18 mouse cellular contexts compared by ENCODE assay signal in genomic region chr8:120620441-120620840, GRCm38 (mm10). TPM values are rescaled to one million over a fixed set of nuclear protein-coding genes. Genes with fewer than 3 reads are reported as not detected.
A peak's percentile ranks its signal among the peaks of the same experiment; 100 is the strongest.
DNase-seq lines count a peak whose midpoint lies in the region; ATAC-seq lines count a peak whose summit lies in the region.
"Had no signal": no experiment of that assay in that cellular context is flagged by ENCODE, and none has a peak within 500 bp of the region (broad histone marks: within the 10 kb centered on the region; RNA-seq: fewer than 3 reads in every experiment).

No protein-coding gene starts in this region.

- H3K36me3 ChIP-seq in hindbrain, embryonic 10.5 days, result no peaks in the 10 kb centered on the region
- H3K36me3 ChIP-seq in hindbrain, embryonic 11.5 days (ENCODE audit: control insufficient read depth, insufficient read depth, low read length), result no peaks in the 10 kb centered on the region
- no peaks in the 10 kb centered on the region for H3K36me3 ChIP-seq in neural tube, embryonic 11.5 days (ENCODE audit: control insufficient read depth, insufficient read depth, low read length)
- no peaks in the 10 kb centered on the region for H3K36me3 ChIP-seq in neural tube, embryonic 15.5 days
- no peaks in the 10 kb centered on the region for H3K36me3 ChIP-seq in limb, embryonic 11.5 days (ENCODE audit: control insufficient read depth, insufficient read depth, low read length)
- H3K36me3 ChIP-seq: embryonic facial prominence, embryonic 15.5 days; heart, embryonic 13.5 days; stomach, embryonic 15.5 days had no signal

- no peak overlapping the region for H3K9ac ChIP-seq in hindbrain, embryonic 11.5 days (ENCODE audit: low read depth, low read length)
- peak overlapping the region; percentile 26; the same call in 1 of the 2 replicates for H3K9ac ChIP-seq in neural tube, embryonic 11.5 days (ENCODE audit: low read length)
- H3K9ac ChIP-seq in neural tube, embryonic 15.5 days (replicated peaks), result no peak overlapping the region
- peak overlapping the region; percentile 17; the same call in 1 of the 2 replicates for H3K9ac ChIP-seq in limb, embryonic 11.5 days (ENCODE audit: low read length)
- H3K9ac ChIP-seq: embryonic facial prominence, embryonic 15.5 days; forebrain, embryonic 13.5 days; hindbrain, embryonic 14.5 days; stomach, embryonic 15.5 days had no signal

- ATAC-seq in hindbrain, embryonic 11.5 days (ENCODE audit: low FRiP score), result no peak
- ATAC-seq in neural tube, embryonic 11.5 days (ENCODE audit: insufficient read depth, low FRiP score, low TSS enrichment), result no peak
- no peak for ATAC-seq in neural tube, embryonic 15.5 days (ENCODE audit: low FRiP score)
- ATAC-seq in limb, embryonic 11.5 days (ENCODE audit: insufficient number of reproducible peaks, low FRiP score, low TSS enrichment, low read depth), result no peak
- no peak for ATAC-seq in CD4-positive, CD25-positive, alpha-beta regulatory T cell, adult 4 months
- ATAC-seq: forebrain, embryonic 13.5 days had no signal

- no peak overlapping the region for H3K4me3 ChIP-seq in hindbrain, embryonic 10.5 days
- no peak overlapping the region for H3K4me3 ChIP-seq in hindbrain, embryonic 11.5 days (ENCODE audit: low read depth, low read length)
- no peak overlapping the region for H3K4me3 ChIP-seq in neural tube, embryonic 11.5 days (ENCODE audit: low read depth, low read length)
- no peak overlapping the region for H3K4me3 ChIP-seq in neural tube, embryonic 15.5 days (replicated peaks)
- H3K4me3 ChIP-seq in limb, embryonic 11.5 days (ENCODE audit: low read depth, low read length), result no peak overlapping the region
- H3K4me3 ChIP-seq: embryonic facial prominence, embryonic 15.5 days; forebrain, embryonic 13.5 days; heart, embryonic 13.5 days; stomach, embryonic 15.5 days had no signal

- no peak overlapping the region for H3K4me2 ChIP-seq in hindbrain, embryonic 11.5 days (replicated peaks; ENCODE audit: low read depth, low read length)
- H3K4me2 ChIP-seq in neural tube, embryonic 11.5 days (ENCODE audit: low read depth), result no peak overlapping the region
- H3K4me2 ChIP-seq in neural tube, embryonic 15.5 days, result no peak overlapping the region
- H3K4me2 ChIP-seq in limb, embryonic 11.5 days (ENCODE audit: low read depth, severe bottlenecking), result no peak overlapping the region
- H3K4me2 ChIP-seq: embryonic facial prominence, embryonic 15.5 days; forebrain, embryonic 13.5 days; heart, embryonic 13.5 days; hindbrain, embryonic 14.5 days; stomach, embryonic 15.5 days had no signal

- peak overlapping the region; percentile 46; the same call in 1 of the 2 replicates for H3K27ac ChIP-seq in hindbrain, embryonic 10.5 days
- H3K27ac ChIP-seq in hindbrain, embryonic 11.5 days (ENCODE audit: low read depth, low read length), result no peak overlapping the region
- no peak overlapping the region for H3K27ac ChIP-seq in neural tube, embryonic 11.5 days (ENCODE audit: low read depth, low read length)
- H3K27ac ChIP-seq in neural tube, embryonic 15.5 days (replicated peaks), result no peak overlapping the region
- H3K27ac ChIP-seq in limb, embryonic 11.5 days (replicated peaks; ENCODE audit: low read depth, low read length), result 0 out of 2 replicates have a peak overlapping the region, but pooled peaks have one; percentile 30
- H3K27ac ChIP-seq: forebrain, embryonic 13.5 days; heart, embryonic 13.5 days; hindbrain, embryonic 14.5 days; stomach, embryonic 15.5 days had no signal

- no peaks in the 10 kb centered on the region for H3K9me3 ChIP-seq in hindbrain, embryonic 10.5 days
- no peaks in the 10 kb centered on the region for H3K9me3 ChIP-seq in hindbrain, embryonic 11.5 days (ENCODE audit: control insufficient read depth, low read length)
- no peaks in the 10 kb centered on the region for H3K9me3 ChIP-seq in neural tube, embryonic 11.5 days (ENCODE audit: control insufficient read depth, low read length)
- no peaks in the 10 kb centered on the region for H3K9me3 ChIP-seq in neural tube, embryonic 15.5 days (replicated peaks)
- H3K9me3 ChIP-seq in limb, embryonic 11.5 days (ENCODE audit: control insufficient read depth, low read length), result no peaks in the 10 kb centered on the region
- H3K9me3 ChIP-seq: embryonic facial prominence, embryonic 15.5 days; forebrain, embryonic 13.5 days; heart, embryonic 13.5 days; stomach, embryonic 15.5 days had no signal

- no peak for DNase-seq in hindbrain, embryonic 10.5 days (ENCODE audit: low spot score)
- DNase-seq in hindbrain, embryonic 11.5 days (ENCODE audit: low spot score), result no peak
- DNase-seq in neural tube, embryonic 11.5 days (ENCODE audit: low spot score), result no peak
- DNase-seq in limb, embryonic 11.5 days (ENCODE audit: low spot score), result no peak
- no peak for DNase-seq in adrenal gland, adult 2 months
- DNase-seq in adrenal gland, postnatal 36 days, result no peak
- DNase-seq: adrenal gland, adult 8-10 months; cerebellum, postnatal 25 days; kidney, adult 11 months; kidney, postnatal 4 days had no signal

- peaks cover 69% of the 10 kb centered on the region for H3K4me1 ChIP-seq in hindbrain, embryonic 10.5 days (replicated peaks)
- H3K4me1 ChIP-seq in hindbrain, embryonic 11.5 days (replicated peaks; ENCODE audit: control insufficient read depth, insufficient read depth, low read length), result peaks cover 15% of the 10 kb centered on the region
- peaks cover 4% of the 10 kb centered on the region; the same call in 1 of the 2 replicates for H3K4me1 ChIP-seq in neural tube, embryonic 11.5 days (ENCODE audit: control insufficient read depth, insufficient read depth, low read length)
- H3K4me1 ChIP-seq in neural tube, embryonic 15.5 days, result peaks cover 29% of the 10 kb centered on the region
- peaks cover 3% of the 10 kb centered on the region; the same call in 1 of the 2 replicates for H3K4me1 ChIP-seq in limb, embryonic 11.5 days (ENCODE audit: control insufficient read depth, insufficient read depth, low read length)

- no peaks in the 10 kb centered on the region for H3K27me3 ChIP-seq in hindbrain, embryonic 10.5 days (ENCODE audit: insufficient read depth, poor library complexity, severe bottlenecking)
- H3K27me3 ChIP-seq in hindbrain, embryonic 11.5 days (ENCODE audit: control insufficient read depth, insufficient read depth, low read length), result no peaks in the 10 kb centered on the region
- H3K27me3 ChIP-seq in neural tube, embryonic 11.5 days (ENCODE audit: control insufficient read depth, insufficient read depth, low read length), result no peaks in the 10 kb centered on the region
- H3K27me3 ChIP-seq in neural tube, embryonic 15.5 days (replicated peaks), result no peaks in the 10 kb centered on the region
- H3K27me3 ChIP-seq in limb, embryonic 11.5 days (ENCODE audit: control insufficient read depth, insufficient read depth, low read length), result no peaks in the 10 kb centered on the region
- H3K27me3 ChIP-seq: embryonic facial prominence, embryonic 15.5 days; forebrain, embryonic 13.5 days; heart, embryonic 13.5 days; stomach, embryonic 15.5 days had no signal

- 48% methylated on average over 7 of the region's 7 CpGs for WGBS in hindbrain, embryonic 10.5 days
- 53% methylated on average over 7 of the region's 7 CpGs for WGBS in hindbrain, embryonic 11.5 days
- 66% methylated on average over 7 of the region's 7 CpGs for WGBS in neural tube, embryonic 11.5 days
- 59% methylated on average over 7 of the region's 7 CpGs for WGBS in neural tube, embryonic 15.5 days
- 49% methylated on average over 7 of the region's 7 CpGs for WGBS in limb, embryonic 11.5 days

RNA-seq across cellular contexts. Expression of gene 1190005I06Rik, which starts 27.0 kb away (rescaled TPM):
- polyA plus RNA-seq in hindbrain, embryonic 10.5 days (2016; fragmentation: Nextera tagmentation; extraction: Ambion mirVana), result 2.8 and 4.7 TPM in 2 replicates
- 2.4 and 3.7 TPM in 2 replicates for polyA plus RNA-seq in hindbrain, embryonic 11.5 days (2014; fragmentation: Nextera tagmentation; extraction: Ambion mirVana)
- polyA plus RNA-seq in neural tube, embryonic 11.5 days (2014; fragmentation: Nextera tagmentation; extraction: Ambion mirVana), result 2.5 and 2.6 TPM in 2 replicates
- polyA plus RNA-seq in neural tube, embryonic 15.5 days (2015; fragmentation: Nextera tagmentation; extraction: Ambion mirVana), result 12.8 and 13.5 TPM in 2 replicates
- 4.7 and 6.2 TPM in 2 replicates for polyA plus RNA-seq in limb, embryonic 11.5 days (2014; fragmentation: Nextera tagmentation; extraction: Ambion mirVana)
- 10 to 100 TPM in 1 of 2 experiments, 1 to 10 TPM in 1; 7.2 to 27.6 TPM for total RNA-seq in adrenal gland, adult 2 months (2021)
- 14.9 and 33.6 TPM in 2 replicates for polyA plus RNA-seq in adrenal gland, adult 2 months (2012; rRNA removed)
- total RNA-seq in adrenal gland, postnatal 36 days (2021), result 10 to 100 TPM; 16.7 to 19.7 TPM
- polyA plus RNA-seq in CD4-positive, CD25-positive, alpha-beta regulatory T cell, adult 4 months (2017; shearing (Covaris generic)), result under 1 TPM in 1 of 2 experiments, not detected in 1; 0.39 TPM

RNA-seq across cellular contexts. Expression of gene Gins2, which starts 31.3 kb away (rescaled TPM):
- 138 and 165 TPM in 2 replicates for polyA plus RNA-seq in hindbrain, embryonic 10.5 days (2016; fragmentation: Nextera tagmentation; extraction: Ambion mirVana)
- polyA plus RNA-seq in hindbrain, embryonic 11.5 days (2014; fragmentation: Nextera tagmentation; extraction: Ambion mirVana), result 94.8 and 96.9 TPM in 2 replicates
- 101 and 109 TPM in 2 replicates for polyA plus RNA-seq in neural tube, embryonic 11.5 days (2014; fragmentation: Nextera tagmentation; extraction: Ambion mirVana)
- 15.9 and 38.9 TPM in 2 replicates for polyA plus RNA-seq in neural tube, embryonic 15.5 days (2015; fragmentation: Nextera tagmentation; extraction: Ambion mirVana)
- polyA plus RNA-seq in limb, embryonic 11.5 days (2014; fragmentation: Nextera tagmentation; extraction: Ambion mirVana), result 130 and 132 TPM in 2 replicates
- total RNA-seq in adrenal gland, adult 2 months (2021), result 1 to 10 TPM; 3.8 to 5.7 TPM
- polyA plus RNA-seq in adrenal gland, adult 2 months (2012; rRNA removed), result 7.8 and 8.7 TPM in 2 replicates
- 10 to 100 TPM in 1 of 2 experiments, 1 to 10 TPM in 1; 6.3 to 11.0 TPM for total RNA-seq in adrenal gland, postnatal 36 days (2021)
- 10 to 100 TPM; 14.6 to 20.6 TPM for polyA plus RNA-seq in CD4-positive, CD25-positive, alpha-beta regulatory T cell, adult 4 months (2017; shearing (Covaris generic))

RNA-seq across cellular contexts. Expression of gene Gm27021, which starts 47.4 kb away (rescaled TPM):
- polyA plus RNA-seq in hindbrain, embryonic 10.5 days (2016; fragmentation: Nextera tagmentation; extraction: Ambion mirVana), result 3.2 and 4.0 TPM in 2 replicates
- 2.6 and 3.1 TPM in 2 replicates for polyA plus RNA-seq in hindbrain, embryonic 11.5 days (2014; fragmentation: Nextera tagmentation; extraction: Ambion mirVana)
- 2.3 and 2.5 TPM in 2 replicates for polyA plus RNA-seq in neural tube, embryonic 11.5 days (2014; fragmentation: Nextera tagmentation; extraction: Ambion mirVana)
- polyA plus RNA-seq in neural tube, embryonic 15.5 days (2015; fragmentation: Nextera tagmentation; extraction: Ambion mirVana), result 3.3 and 5.2 TPM in 2 replicates
- 1.7 and 2.1 TPM in 2 replicates for polyA plus RNA-seq in limb, embryonic 11.5 days (2014; fragmentation: Nextera tagmentation; extraction: Ambion mirVana)
- not detected for total RNA-seq in adrenal gland, adult 2 months (2021)
- polyA plus RNA-seq in adrenal gland, adult 2 months (2012; rRNA removed), result 3.4 and 10.8 TPM in 2 replicates
- under 1 TPM in 1 of 2 experiments, not detected in 1; 0.53 TPM for total RNA-seq in adrenal gland, postnatal 36 days (2021)
- not detected for polyA plus RNA-seq in CD4-positive, CD25-positive, alpha-beta regulatory T cell, adult 4 months (2017; shearing (Covaris generic))
- total RNA-seq: gastrocnemius, adult 8-10 months had no signal

RNA-seq across cellular contexts. Expression of gene Cox4i1, which starts 47.6 kb away (rescaled TPM):
- polyA plus RNA-seq in hindbrain, embryonic 10.5 days (2016; fragmentation: Nextera tagmentation; extraction: Ambion mirVana), result 921 and 1,059 TPM in 2 replicates
- polyA plus RNA-seq in hindbrain, embryonic 11.5 days (2014; fragmentation: Nextera tagmentation; extraction: Ambion mirVana), result 977 and 997 TPM in 2 replicates
- polyA plus RNA-seq in neural tube, embryonic 11.5 days (2014; fragmentation: Nextera tagmentation; extraction: Ambion mirVana), result 920 and 934 TPM in 2 replicates
- 1,232 and 1,334 TPM in 2 replicates for polyA plus RNA-seq in neural tube, embryonic 15.5 days (2015; fragmentation: Nextera tagmentation; extraction: Ambion mirVana)
- polyA plus RNA-seq in limb, embryonic 11.5 days (2014; fragmentation: Nextera tagmentation; extraction: Ambion mirVana), result 876 and 921 TPM in 2 replicates
- 1,000 to 10,000 TPM; 1,249 to 1,840 TPM for total RNA-seq in adrenal gland, adult 2 months (2021)
- 508 and 556 TPM in 2 replicates for polyA plus RNA-seq in adrenal gland, adult 2 months (2012; rRNA removed)
- 1,000 to 10,000 TPM; 1,531 to 1,538 TPM for total RNA-seq in adrenal gland, postnatal 36 days (2021)
- 1,000 to 10,000 TPM; 1,023 to 1,039 TPM for polyA plus RNA-seq in CD4-positive, CD25-positive, alpha-beta regulatory T cell, adult 4 months (2017; shearing (Covaris generic))

RNA-seq across cellular contexts. Expression of gene Emc8, which starts 47.9 kb away (rescaled TPM):
- 312 and 362 TPM in 2 replicates for polyA plus RNA-seq in hindbrain, embryonic 10.5 days (2016; fragmentation: Nextera tagmentation; extraction: Ambion mirVana)
- 273 and 276 TPM in 2 replicates for polyA plus RNA-seq in hindbrain, embryonic 11.5 days (2014; fragmentation: Nextera tagmentation; extraction: Ambion mirVana)
- 274 and 290 TPM in 2 replicates for polyA plus RNA-seq in neural tube, embryonic 11.5 days (2014; fragmentation: Nextera tagmentation; extraction: Ambion mirVana)
- polyA plus RNA-seq in neural tube, embryonic 15.5 days (2015; fragmentation: Nextera tagmentation; extraction: Ambion mirVana), result 108 and 143 TPM in 2 replicates
- 369 TPM in 2 replicates for polyA plus RNA-seq in limb, embryonic 11.5 days (2014; fragmentation: Nextera tagmentation; extraction: Ambion mirVana)
- 100 to 1,000 TPM in 1 of 2 experiments, 10 to 100 TPM in 1; 73.1 to 136 TPM for total RNA-seq in adrenal gland, adult 2 months (2021)
- 145 and 176 TPM in 2 replicates for polyA plus RNA-seq in adrenal gland, adult 2 months (2012; rRNA removed)
- 100 to 1,000 TPM; 104 to 144 TPM for total RNA-seq in adrenal gland, postnatal 36 days (2021)
- polyA plus RNA-seq in CD4-positive, CD25-positive, alpha-beta regulatory T cell, adult 4 months (2017; shearing (Covaris generic)), result 10 to 100 TPM; 32.0 to 41.1 TPM

Comparison
In these comparisons a context has a peak if more than half of its experiments do, and no peak if none do; other contexts are left out.
1. H3K27ac ChIP-seq: peak in hindbrain, embryonic 10.5 days (single experiment) and limb, embryonic 11.5 days (single experiment); none in hindbrain, embryonic 11.5 days (single experiment), neural tube, embryonic 11.5 days (single experiment) and neural tube, embryonic 15.5 days (single experiment).
2. H3K9ac ChIP-seq: peak in neural tube, embryonic 11.5 days (single experiment) and limb, embryonic 11.5 days (single experiment); none in hindbrain, embryonic 11.5 days (single experiment) and neural tube, embryonic 15.5 days (single experiment).